Mouse (Mus musculus): ENCODE results near the gene Aurka.

The Aurka gene

DNA sequence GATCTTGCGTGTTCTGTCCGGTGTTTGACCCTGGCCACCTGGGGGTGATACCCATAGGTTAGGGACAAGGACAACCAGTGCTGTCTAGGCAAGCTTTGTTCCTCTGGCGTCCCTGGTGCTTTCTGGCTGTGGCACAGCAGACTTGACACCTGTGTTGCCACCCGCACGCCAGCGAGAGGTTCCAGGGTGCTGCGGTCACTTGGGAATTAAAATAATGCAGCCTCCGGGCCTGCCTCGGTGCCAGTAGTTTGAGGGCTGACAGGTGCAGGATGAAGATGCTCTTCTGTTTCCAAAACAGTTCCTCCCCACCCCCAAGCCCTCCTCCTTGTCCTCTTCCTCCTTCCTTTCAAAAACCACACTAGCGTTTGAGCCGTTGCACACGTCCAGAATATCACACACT lies 11.6 kb upstream of the Aurka start:
- DNase-seq (ENCODE audit: extremely low spot score, low spot score), result no peak

DNA sequence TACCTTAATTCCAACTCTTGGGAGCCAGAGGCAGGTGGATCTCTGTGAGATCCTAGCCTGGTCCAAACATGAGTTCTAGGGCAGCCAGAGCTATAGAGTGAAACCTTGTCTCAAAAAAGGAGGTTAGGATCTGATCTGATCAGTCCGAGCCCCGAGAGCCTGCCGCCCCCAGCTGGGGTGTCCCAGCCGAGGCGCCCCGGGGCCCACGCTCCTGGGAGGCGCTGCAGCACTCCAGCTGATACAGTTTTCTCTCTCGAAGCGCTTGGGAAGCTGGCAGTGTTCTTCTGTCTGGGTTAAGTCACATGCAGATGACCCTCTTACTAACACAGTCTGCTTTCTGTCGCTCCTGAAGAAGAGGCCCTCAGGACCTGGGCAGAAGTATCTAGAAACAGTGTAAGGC lies 11.0 kb upstream of the Aurka start:
- no peak for DNase-seq (ENCODE audit: extremely low spot score, low spot score)

DNA sequence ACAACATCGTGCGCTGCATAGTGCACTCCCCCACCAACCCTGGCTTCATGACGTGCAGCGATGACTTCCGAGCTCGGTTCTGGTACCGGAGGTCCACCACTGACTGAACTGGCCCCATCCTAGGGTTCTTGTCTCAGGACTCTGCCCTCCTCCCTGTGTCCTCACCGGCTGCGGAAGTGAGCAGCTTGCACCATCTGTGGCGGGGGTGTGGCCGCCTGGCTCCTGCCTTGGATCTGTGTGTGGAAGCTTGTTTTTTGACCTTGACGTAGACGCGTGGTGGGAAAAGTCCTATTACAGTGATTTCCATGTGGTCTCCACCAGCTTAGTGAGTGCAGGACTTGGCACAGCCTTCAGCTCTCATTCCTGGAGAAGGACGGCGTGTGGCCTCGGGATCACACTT lies 10.2 kb upstream of the Aurka start:
- no peak for DNase-seq (ENCODE audit: extremely low spot score, low spot score)

DNA sequence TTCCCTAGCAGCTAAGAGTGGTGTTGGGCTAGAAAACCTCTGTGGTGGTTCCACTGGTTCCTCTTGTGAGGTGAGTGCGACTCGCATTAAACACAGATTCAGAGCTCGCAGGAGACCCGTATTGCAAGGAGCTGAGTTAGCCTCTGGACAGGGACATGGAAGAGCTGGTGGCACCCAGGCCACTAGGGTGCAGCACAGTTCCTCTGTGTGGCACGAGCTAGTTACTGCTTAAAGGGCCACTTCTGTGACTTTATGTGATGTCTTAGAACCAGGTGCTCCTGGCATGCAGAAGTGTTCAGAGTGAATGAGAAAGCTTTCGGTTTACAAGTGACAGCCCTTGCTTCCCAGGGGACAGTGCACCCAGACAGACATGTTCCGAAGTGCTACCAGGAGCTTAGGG lies 8.0 kb upstream of the Aurka start:
- DNase-seq (ENCODE audit: extremely low spot score, low spot score), result no peak

DNA sequence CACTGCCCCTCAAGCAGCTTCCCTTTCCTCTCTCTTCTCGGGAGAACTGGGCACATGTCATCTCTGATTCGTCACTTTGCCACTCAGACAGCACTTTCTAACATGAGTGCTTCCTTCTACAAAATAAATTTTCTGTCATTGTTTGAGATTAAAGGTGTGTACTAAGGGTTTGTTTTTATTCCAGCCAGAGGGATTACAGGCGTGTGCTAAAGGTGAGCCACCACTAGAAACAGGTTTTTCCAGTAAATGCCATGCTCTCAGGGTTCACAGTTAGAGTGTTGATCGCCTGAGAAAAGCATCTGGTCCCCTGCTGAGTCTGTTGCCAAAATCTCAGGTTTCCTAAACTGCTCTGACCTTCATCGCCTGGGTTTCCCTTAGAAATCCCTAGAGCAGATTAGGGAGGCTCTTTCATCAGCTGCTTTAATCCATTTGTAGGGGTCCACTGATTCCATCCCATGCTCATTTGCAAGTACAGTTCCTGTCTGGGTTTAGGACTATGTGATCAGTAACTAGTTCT lies 6.7 kb upstream of the Aurka start:
- DNase-seq (ENCODE audit: extremely low spot score, low spot score), result no peak

DNA sequence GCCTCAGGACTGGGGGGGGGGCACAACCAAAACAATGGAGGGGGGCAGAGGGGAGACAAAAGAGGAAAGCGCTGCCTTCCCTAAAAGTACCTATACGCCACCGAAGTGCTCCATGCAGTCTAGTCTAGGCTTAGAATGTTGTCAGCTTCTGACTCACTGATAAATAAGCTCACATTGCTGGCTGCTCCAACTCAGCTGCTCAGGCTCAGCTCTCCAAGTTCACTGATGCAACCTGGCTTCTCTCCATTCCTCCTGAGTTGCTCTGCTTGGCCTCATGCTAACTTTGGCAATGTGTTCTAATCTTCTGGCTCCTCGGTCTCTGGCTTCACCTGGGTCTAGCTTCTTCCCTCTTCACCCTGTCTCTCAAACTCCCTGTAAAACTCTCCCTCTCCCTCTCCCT lies 6.2 kb upstream of the Aurka start:
- no peak for DNase-seq (ENCODE audit: extremely low spot score, low spot score)

DNA sequence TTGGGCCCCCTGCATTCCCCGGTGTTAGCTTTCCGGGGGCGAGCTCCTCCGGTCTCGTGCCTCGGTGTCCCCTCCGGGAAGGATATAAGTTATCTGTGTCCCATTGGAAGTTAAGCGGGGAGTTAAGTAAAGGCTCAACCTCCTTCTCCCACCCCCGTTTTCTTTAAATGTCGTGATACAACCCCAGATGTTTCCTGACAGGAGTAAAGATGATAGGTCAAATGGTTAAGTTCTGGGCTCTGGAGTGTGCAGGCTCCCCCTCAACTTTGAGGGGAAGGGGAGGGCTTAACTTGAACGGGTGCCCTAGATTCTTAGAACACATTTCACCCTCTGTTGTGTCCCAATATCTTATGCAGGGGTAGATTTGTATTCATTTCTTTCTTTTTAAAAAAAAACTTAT lies 923 bp upstream of the Aurka start:
- no peak for DNase-seq (ENCODE audit: extremely low spot score, low spot score)

DNA sequence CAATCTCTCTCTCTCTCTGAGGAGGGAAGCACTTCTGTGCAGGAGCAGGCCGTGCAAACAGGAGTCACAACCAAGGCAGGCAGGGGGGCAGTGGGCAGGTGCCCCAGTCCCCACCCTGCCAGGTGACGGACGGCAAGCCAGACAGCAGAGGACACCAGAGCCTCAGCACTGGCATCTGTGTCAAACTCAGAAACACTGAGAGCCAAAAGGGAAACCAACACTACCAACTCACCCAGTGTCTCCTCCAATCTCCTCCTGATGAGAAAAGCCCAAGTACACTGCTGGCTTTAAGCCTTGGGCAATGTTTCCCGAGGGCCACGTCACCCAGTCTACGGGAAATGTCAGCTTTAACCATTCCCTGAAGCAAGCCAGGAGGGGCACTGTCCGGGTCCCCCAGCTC lies 7.2 kb downstream of the Aurka start:
- DNase-seq (ENCODE audit: extremely low spot score, low spot score), result no peak

DNA sequence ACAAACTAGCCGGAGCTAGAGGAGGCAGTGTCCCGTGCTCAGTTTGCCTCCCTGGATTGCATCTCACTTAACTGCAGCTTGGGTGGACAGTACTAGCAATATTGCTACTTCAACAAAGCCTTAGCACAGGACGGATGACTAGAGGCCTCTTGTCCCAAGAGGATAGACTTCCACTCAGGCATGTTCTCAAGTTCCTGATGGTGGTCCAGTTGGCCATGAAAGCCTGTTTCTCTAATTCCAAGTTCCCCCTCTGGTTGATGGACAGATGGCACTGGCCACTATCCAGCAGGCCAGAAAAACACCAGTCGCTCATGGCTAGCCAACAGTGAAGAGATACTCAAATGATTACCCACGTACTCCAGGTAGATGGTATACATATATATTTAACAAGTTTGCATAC lies 14.5 kb downstream of the Aurka start:
- no peak for DNase-seq (ENCODE audit: extremely low spot score, low spot score)

DNA sequence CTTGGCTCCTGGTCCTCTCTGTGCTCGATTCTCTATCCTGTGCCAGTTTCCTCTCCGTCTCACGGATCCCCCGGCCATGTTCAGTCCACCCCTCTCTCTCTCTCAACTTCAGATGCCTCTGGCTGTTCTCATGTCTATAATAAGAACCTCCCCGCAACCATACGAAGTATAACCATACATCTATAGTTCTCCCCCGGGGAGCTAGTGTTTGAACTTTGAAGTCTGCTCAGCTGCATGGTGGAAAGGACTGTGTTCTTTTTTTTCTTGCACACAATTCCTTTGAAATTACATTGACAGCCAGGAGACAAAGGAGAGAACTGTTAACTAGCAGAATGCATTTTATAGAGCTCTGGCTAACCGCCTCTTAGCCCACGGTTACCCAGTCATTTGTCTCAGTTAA lies 15.6 kb downstream of the Aurka start:
- DNase-seq (ENCODE audit: extremely low spot score, low spot score), result no peak

DNA sequence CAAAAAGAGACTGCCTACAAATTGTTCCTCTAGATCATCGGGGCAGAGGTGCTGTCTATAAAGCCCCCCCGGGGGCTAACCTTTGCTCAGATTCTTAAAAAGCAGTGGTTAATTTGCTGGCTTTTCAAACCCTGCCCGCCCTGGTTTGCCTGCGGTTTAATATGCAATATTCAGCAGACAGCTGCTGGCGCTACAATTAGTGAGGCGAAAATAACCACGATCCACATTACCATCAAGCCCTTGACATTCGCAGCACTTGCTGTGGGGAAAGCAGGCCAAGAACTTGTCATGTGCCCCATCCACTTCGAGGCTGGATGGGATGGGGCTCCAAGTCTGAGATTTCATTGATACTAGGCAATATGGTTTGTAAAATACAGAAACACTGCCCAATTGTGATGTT lies 17.1 kb downstream of the Aurka start:
- no peak for DNase-seq (ENCODE audit: extremely low spot score, low spot score)

DNA sequence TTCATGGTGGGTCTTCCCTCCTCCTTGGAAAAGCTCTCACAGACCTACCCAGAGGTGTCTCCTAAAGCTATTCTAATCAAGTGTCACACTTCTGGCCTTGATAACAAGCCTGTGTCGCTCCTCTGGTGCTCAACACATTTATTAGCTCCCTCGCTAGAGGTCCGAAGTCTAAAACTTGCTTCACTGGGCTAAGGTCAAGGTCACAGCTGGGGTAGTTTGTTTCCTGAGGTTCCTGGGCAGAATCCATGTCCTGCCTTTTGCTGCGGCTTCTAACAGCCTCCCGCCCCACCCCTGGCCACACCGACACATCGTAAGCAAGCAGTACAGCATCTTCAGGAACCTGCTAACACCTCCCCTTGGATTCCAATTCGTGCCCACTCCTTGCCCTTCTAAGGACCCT lies 19.6 kb downstream of the Aurka start:
- no peak for DNase-seq (ENCODE audit: extremely low spot score, low spot score)

DNA sequence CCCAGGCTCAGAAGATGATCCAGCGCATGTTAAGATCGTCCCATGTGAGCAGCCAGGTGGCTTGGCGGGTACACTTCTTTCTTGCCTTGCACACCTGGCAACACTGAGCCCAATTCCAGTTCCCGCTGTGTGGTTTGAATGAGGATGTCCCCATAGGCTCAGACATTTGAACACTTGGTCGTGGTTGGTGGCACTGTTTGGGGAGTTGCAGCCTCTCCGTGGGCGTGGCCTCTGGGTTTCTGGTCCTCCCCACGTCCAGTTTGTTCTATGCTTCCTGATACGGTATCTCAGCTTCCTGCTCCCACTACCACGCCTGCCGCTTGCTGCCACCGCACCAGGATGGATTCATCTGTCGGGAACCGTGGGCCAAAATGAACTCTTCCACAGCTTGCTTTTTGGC lies 20.6 kb downstream of the Aurka start:
- no peak for DNase-seq (ENCODE audit: extremely low spot score, low spot score)

DNA sequence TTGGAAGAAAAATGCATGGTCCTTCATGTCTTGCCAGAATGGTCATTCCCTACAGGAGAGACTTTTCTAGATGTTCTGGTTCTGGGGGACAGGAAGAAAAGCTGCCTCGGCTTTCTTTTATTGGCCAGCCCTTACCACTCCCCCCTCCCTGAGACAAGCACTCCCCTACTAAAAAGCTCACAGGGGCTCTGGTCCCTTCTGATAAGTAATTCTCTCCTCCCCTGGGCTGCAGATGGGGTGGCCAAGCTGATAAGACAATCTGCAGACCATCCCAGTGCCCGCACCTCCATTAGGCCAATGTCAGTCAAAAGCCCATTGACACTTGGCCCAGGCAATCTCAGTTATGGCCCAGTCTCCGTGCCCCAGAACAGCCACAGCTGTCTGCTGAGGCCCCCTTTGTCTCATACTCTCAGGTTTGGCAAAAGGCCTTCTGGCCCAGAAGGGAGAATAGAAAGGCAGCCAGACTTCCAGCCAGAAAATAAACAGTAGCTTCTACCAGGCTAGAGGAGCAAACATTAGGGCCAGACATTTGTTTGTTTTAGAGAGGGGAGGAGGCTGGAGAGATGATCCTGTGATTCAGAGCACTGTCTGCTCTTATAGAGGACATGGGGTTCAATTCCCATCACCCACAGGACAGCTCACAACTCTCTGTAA lies 21.9 kb downstream of the Aurka start:
- no peak for DNase-seq (ENCODE audit: extremely low spot score, low spot score)

DNA sequence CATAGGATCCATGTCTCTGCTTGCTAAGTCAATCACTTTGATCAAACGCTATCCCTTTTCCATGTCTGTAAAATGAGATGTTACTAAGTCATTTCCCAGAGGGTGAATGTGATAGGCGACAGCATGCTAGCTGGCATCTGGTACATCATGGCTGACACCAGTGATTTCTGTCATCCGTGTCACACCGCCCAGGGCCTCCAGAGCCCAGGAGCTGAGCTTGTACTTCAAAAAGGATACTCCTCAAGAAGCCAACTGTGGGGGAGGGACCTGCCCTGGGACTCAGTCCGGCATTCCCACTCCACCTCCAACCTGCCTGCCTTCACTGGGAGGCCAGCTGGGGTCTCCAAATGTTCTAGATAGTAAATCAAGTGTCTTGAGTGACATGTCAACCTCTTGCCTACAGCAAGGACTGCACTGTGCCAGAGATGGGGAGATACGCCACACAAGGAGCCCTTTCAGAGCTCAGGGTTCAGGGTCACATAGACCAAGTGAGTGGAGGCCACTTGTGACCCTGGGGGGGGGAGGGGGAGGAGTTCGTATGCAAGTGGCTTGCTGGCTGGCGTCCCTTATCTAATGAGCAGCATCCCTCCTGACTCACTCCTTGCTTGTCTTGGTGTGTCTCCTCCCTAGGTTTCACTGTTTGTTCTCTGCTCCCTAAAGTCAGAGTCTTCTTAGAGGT lies 23.3 kb downstream of the Aurka start:
- no peak for DNase-seq (ENCODE audit: extremely low spot score, low spot score)

DNA sequence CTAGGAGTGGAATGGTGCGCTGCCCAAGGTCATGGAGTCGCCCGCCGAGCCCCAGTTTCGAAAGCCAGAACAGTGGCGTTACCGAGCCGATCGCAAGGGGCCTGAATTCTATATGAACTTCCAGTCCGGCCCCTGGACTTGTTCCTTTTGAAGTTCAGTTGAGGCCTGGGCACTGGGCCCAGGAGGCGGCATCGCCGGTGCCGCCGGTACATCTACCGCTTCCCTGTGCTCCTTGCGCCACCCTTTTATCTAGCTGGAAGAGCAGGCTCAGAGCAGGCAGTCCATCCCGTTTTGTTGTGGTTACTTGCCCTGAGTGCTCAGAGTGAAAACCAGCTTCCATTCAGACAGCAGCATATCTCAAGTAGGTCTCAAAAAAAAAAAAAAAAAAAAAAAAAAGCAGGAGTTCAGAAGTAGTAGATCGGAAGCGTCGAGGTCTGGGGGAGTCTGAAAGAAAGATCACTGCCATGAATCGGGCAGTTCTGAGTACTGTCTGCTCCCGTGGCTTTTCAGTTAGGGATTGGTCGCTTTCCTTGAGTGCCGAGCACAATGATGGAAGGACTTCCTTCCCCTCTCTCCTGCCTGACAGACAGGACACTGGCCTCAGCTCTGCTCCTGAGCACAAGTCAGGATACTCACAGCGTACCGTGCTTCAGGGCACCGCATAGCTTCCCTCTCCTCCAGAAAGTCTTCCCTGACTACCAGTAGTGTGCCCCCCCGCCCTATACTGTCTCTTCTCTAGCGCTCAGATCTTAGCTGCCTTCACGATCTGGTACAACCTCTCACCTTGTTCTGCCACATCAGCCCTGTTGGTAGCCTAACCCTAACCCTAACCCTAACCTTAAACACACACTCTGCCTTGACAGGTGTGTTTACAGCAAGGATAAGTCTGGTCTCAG lies 24.1 kb downstream of the Aurka start:
- DNase-seq (ENCODE audit: extremely low spot score, low spot score), result peak; percentile 53

DNA sequence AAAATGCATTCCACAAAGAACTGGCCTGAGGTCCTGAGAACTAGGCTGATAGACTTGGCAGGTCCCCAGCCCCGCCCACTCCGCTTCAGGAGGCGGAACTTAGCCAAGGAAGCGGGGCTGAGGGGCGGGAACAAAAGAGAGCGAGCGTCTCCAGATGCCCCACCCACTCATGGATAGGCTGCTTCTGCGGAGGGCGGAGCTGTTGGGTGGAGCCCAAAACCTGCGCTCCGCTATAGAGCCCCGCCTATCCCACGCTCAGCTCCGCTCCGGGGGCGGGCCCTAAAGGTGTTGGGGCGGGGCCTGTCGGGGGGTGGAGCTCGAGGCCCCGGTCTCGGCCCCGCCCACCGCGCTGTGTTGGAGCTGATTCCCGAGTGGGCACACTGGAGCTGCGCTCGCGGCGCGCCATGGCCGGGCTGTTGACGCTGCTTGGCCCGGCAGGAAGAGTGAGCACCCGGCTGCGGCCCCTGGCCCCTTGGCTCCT lies 25.0 kb downstream of the Aurka start, which contains the start of gene Fam210b:
Fam210b (plus strand) TSS at position 308 of the 481 bp plus-strand sequence.
- DNase-seq (ENCODE audit: extremely low spot score, low spot score), result peak; percentile 95

DNA sequence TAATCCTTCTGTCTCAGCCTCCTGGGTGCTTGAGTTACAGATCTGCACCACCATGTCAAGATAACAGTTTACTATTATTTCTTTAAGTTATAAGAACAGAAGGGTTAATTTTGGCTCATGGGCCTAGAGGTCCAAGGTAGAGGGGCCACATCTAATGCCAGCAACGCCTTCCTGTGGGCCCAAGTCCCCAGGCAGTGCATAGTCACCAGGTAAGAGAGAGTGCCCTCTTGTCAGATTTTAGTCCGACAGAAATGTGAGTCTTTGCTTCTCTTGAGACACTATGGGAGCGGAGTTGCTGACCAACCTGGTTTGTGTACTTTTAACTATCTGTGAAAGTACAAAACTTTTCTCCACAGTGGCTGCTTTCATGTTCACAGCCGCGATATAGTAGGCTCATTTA lies 25.7 kb downstream of the Aurka start:
- no peak for DNase-seq (ENCODE audit: extremely low spot score, low spot score)

DNA sequence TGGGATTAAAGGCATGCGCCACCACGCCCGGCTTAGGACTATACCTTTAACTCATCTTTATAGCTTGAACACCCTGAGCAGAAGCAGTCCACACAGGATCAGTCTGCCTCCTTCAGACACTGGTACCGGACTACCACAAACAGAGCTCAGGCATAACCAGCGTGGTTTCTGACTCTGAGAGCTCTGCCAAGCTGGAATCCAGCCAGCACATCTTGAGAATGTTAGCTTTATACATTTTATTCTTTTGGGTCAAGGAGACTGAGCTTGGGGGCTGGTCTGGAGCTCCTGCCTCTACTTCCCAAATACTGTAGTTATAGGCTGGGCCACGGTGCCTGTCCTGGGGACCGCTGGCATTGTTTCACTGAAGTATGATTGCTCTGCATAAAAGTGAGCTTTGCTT lies 26.6 kb downstream of the Aurka start:
- DNase-seq (ENCODE audit: extremely low spot score, low spot score), result no peak

DNA sequence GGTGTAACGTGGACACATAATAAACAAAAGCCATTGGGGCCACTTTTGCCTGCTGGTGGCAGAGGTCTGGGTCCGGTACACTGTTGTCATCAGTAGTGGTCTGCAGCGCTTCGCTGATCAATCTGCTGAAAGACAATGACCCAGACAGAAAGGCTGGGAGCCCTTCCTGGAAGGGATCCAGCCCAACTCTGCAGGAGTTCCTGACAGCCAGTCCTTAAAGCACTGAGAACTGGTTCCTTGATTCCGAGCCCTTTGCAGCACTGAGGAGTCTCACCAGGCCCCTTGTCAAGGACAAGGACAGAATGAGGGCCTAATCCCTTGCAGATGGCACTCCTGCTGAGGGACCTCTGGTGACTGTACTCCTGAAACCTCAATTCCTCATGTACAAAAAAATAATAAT lies 28.7 kb downstream of the Aurka start:
- no peak for DNase-seq (ENCODE audit: extremely low spot score, low spot score)

DNA sequence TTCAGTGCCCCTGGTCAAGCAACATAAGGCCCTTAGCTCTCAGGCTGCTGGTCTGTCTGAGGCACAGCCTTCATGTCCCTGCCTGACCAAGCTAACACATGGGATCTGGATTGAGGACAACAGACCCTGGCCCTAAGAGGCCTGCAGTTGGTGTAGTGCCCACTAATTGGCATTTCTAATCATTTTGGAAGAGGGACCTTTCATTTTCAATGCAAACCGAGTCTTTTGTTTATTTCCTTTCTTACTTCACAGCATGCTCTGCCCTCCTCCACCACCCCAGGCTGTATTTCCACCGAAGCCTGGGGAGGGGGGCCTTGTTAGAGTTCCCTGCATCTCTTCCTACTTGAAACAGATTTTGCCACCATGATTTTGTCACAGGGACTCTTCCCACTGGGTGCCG lies 29.4 kb downstream of the Aurka start:
- DNase-seq (ENCODE audit: extremely low spot score, low spot score), result no peak
